Mouse (Mus musculus) kidney, postnatal 14 days (tissue): Measurements from ENCODE around the gene Xndc1.

Experiments
- DNase-seq: peaks from one replicate; pipeline ENCODE4 v3.0.0; 2022; ENCODE audit warnings: mixed read lengths

Gene Xndc1

GRCm38 (mm10) chr7:102082816-102083215 lies 17.5 kb downstream of the Xndc1 start, which contains the start of gene Trpc2:
Trpc2 (plus strand) TSS chr7:102083116.
- no peak for DNase-seq

DNA sequence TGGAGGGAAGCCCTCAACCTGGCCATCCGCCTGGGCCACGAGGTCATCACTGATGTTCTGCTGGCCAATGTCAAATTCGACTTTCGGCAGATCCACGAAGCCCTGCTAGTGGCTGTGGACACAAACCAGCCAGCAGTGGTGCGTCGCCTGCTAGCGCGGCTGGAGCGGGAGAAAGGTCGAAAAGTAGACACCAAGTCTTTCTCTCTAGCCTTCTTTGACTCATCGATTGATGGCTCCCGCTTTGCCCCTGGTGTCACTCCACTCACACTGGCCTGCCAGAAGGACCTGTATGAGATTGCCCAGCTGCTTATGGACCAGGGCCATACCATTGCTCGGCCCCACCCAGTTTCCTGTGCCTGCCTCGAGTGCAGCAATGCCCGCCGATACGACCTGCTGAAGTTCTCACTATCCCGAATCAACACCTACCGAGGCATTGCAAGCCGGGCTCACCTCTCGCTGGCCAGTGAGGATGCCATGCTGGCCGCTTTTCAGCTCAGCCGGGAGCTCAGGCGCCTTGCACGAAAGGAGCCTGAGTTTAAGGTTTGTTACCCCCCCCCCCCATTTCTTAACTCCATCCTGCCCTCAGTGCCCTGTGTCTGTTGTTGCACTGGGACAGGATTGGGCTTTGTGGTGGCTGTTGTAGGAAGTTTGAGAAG lies 18.9 kb downstream of the Xndc1 start:
- DNase-seq = no peak

GRCm38 (mm10) chr7:102087336-102087735 lies 22.0 kb downstream of the Xndc1 start:
- DNase-seq = no peak

GRCm38 (mm10) chr7:102099760-102100661 lies 34.7 kb downstream of the Xndc1 start:
- peak; percentile 41 for DNase-seq

- DNase-seq = no peak
Measured at GRCm38 (mm10) chr7:102100868-102101267, 35.6 kb downstream of the Xndc1 start.

DNA sequence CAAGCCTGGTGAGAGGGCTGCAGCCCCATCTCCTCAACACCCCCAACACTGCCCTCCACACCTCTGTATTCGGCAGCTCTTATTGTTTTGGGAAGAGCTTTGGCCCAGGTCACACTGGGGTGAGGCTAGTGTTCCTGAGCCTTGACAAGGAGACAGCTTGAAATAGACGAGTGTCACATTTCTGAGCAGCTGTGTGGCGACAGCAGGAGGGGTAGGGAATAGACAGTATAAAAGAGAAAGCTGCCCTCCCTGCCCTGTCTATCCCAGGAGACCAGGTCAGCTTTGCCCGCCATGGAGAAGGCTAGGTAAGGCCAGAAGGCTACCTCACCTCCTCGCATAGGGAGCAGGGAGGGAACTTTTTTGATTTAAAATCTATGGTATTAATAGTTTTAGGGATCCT lies 36.2 kb downstream of the Xndc1 start, which contains the start of gene Art1:
TSS of gene Art1 (plus strand) at position 257 of the 400 bp plus-strand sequence.
- DNase-seq = no peak

GRCm38 (mm10) chr7:102102241-102102640 lies 36.9 kb downstream of the Xndc1 start:
- DNase-seq = no peak

DNA sequence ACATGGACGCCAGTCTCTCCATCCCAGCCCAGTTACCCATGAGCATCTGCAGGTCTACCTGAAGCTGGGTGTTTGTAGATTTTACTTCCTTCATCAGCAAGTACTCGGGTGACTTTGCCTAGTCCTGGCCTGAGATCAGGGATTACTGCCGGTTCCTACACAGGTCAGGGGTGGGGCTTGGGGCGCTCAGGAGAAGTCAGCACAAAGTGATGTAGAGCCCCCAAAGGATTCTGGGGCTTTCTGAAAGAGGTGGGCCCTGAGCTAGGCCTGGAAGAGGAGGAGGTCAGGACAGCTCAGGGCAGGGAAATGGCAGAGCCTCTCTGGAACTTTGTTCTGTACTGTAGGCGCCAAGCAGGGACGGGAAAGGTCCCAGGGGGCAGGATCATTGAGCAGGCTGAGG lies 37.4 kb downstream of the Xndc1 start:
- DNase-seq = no peak

DNA sequence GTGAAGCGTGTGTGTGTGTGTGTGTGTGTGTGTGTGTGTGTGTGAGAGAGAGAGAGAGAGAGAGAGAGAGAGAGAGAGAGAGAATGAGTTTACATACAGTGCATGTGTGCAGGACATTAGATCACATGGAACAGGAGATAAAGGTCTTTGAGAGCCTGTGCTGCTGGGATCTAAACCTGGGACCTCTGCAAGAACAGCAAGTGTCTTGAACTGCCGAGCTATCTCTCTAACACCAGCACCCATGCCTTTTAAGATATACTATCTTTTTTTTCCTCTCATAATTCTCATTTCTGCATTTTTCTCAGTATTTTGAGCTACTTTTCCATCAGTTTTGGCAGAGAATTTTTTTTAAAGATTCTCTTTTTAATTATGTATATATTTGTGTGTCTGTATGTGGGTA lies 38.2 kb downstream of the Xndc1 start:
- no peak for DNase-seq

GRCm38 (mm10) chr7:102104126-102104525 lies 38.8 kb downstream of the Xndc1 start:
- no peak for DNase-seq

GRCm38 (mm10) chr7:102106700-102107141 lies 41.4 kb downstream of the Xndc1 start:
- DNase-seq = no peak

DNA sequence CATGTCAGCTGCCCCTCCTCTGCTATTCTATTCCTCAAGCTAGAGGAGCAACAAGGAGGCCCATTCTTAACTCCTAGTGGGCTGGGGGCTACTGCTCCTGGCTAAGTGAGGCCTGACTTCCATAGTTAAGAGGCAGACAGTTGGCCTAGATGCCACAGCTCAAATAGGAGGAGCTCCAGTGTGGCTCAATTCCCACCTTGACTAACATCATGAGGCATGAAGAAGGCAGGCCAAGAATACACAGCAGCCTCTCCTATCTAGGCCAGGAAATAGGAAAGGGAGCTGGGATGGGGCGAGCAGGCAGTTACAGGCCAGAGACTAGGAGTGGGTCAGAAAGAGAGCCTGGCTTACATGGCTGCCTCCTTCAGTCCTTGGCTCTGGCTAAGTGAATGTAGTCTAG lies 42.9 kb downstream of the Xndc1 start:
- DNase-seq = no peak

DNA sequence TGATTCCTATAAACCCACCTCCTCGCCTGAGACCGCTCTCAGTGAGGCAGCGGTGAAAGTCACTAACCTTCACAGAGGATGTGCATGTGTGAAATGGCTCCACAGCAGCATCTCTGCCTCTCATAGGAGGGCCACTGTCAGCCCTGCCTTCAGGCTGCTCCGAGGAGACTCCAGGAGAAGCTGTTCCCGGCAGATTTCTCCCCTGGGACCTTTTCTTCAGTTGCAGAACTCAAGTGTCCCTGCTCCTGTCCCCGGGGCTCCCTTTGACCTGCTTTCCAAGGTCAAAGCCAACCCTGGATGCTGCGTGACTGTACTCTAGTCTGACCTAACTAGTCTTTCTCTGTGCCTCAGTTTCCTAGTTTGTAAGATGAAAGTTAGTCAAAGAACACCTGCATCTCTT lies 43.9 kb downstream of the Xndc1 start, which contains the start of gene Art5:
TSS of gene Art5 (minus strand) at position 319 of the 400 bp plus-strand sequence.
- DNase-seq = no peak

DNA sequence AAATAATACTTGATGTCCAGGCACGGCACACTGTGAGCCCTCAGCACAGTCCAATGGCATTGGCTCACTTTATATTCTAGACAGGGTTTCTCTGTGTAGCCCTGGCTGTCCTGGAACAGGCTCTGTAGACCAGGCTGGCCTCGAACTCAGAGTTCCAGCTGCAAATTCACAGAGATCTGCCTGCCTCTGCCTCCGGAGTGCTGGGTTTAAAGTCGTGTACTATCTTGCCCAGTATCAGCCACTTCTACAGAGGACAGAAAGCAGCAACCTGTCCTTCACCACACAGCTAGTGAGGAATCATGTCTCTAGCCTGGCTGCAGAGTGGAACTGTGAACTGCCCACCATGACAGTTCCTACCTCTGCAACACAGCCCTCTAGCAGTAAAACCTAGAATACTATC lies 44.4 kb downstream of the Xndc1 start:
- no peak for DNase-seq

DNA sequence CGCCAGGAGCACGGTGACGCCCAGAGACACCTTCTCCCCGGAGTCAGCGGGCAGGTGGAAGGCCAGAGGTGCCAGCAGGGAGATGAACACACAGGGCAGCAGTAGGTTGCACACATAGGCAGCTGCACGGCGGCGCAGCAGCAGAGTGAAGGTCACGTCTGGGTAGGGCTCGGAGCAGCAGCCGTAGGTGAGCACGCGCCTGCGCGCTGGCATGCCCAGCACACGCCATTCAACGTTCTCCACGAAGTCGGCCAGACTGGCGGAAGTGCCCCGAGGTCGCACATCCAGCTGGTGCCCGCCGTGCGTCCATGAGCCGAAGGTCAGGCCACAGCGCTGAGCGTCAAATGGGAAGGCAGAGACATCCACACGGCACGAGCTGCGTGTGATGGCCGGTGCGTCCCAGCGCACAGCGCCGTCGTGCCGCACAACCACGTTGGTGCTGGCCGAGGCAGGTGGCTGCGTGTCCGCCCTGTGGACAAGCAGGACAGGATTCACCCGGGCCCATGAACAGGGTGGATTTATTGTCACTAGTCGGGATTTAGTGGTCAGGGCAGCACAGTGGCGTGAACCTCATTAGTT lies 47.9 kb downstream of the Xndc1 start:
- no peak for DNase-seq

- DNase-seq = no peak
Measured at GRCm38 (mm10) chr7:102116579-102117331, 51.4 kb downstream of the Xndc1 start, which contains the start of gene Chrna10. Chrna10 (minus strand) TSS chr7:102116828.

DNA sequence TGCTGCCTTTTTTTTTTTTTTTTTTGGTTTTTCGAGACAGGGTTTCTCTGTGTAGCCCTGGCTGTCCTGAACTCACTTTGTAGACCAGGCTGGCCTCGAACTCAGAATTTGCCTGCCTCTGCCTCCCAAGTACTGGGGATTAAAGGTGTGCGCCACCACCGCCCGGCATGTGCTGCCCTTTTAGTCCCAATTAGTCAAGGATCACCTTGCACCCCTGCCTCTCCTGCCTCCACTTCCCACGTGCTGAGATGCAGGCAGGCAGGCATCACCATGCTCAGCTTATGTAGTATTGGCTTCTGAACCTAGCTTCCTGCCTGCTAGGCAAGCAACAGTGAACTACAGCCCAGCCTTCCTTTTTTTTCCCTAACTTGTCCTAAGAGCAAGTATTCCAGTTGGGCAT lies 52.1 kb downstream of the Xndc1 start:
- no peak for DNase-seq

DNA sequence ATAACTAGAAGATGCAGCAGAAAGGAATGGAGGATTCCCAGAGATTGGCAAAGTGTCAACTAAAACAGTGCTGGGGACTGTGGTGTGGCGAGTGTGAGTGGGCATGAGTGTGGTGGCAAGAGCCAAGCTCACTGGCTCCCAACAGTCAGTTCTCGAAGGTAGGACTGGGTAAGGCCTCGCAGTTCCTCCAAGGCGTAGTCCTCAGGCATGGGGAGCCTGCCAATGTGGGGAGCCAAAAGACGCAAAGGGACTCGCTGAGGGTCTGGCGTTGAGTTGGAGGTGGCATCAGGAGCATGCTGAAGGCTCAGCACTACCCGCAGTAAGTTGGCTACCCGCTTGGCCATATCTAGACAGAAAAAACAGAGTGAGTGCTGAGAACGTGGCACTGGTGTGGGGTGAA lies 55.0 kb downstream of the Xndc1 start:
- DNase-seq = no peak

- DNase-seq = peak; percentile 37
Measured at GRCm38 (mm10) chr7:102132395-102132794, 67.1 kb downstream of the Xndc1 start.
